20 mouse cellular contexts compared by ENCODE assay signal in genomic region chrX:106580410-106580809, GRCm38 (mm10). TPM values are rescaled to one million over a fixed set of nuclear protein-coding genes. Genes with fewer than 3 reads are reported as not detected.
"Had no signal": no experiment of that assay in that cellular context is flagged by ENCODE, and none has a peak within 500 bp of the region (broad histone marks: within the 10 kb centered on the region; RNA-seq: fewer than 3 reads in every experiment).

No protein-coding gene starts in this region.

- H3K36me3 ChIP-seq: limb, embryonic 13.5 days; midbrain, embryonic 10.5 days had no signal

- H3K4me2 ChIP-seq: limb, embryonic 13.5 days had no signal

- H3K4me3 ChIP-seq: limb, embryonic 13.5 days; midbrain, embryonic 10.5 days had no signal

- H3K9me3 ChIP-seq: limb, embryonic 13.5 days; midbrain, embryonic 10.5 days had no signal

- ATAC-seq: lung, postnatal 0 days had no signal

- H3K27ac ChIP-seq: limb, embryonic 13.5 days; liver, embryonic 14.5 days; midbrain, embryonic 10.5 days had no signal

- DNase-seq: kidney, adult 11 months; kidney, adult 9 months; kidney, postnatal 14 days; layer of hippocampus, adult 9-11 months; layer of hippocampus, postnatal 36 days; left cerebral cortex, postnatal 4 days; lung, adult 18-20 months; lung, postnatal 4 days; midbrain, embryonic 14.5 days; right cerebral cortex, postnatal 14 days; thymus, adult 18-20 months; thymus, postnatal 14 days had no signal

- H3K4me1 ChIP-seq: limb, embryonic 13.5 days; midbrain, embryonic 10.5 days had no signal

- H3K9ac ChIP-seq: limb, embryonic 13.5 days; liver, embryonic 14.5 days had no signal

RNA-seq across cellular contexts. Expression of gene Gm5127, which starts 2.6 kb away (rescaled TPM):
- total RNA-seq: left cerebral cortex, postnatal 10 days; left cerebral cortex, postnatal 4 days; liver, adult 2 months had no signal
- polyA plus RNA-seq: liver, adult 2 months; neural tube, embryonic 14.5 days; small intestine, adult 2 months had no signal
